Mouse (Mus musculus) retina, embryonic 14.5 days (tissue): ENCODE data around the gene Mvk.

Source experiments
- DNase-seq: peaks from one replicate; pipeline ENCODE4 v3.0.0-alpha.2; 2015; ENCODE audit warnings: low spot score

Mvk gene

GRCm38 (mm10) chr5:114443566-114444367 lies at the start of gene Mvk, which contains the start of gene Mmab:
Gene Mvk (plus strand): TSS chr5:114444269.
Gene Mmab (minus strand): TSS chr5:114444060.
- peak; percentile 99 for DNase-seq

- DNase-seq, result no peak
Observed at GRCm38 (mm10) chr5:114406592-114406991, 37.5 kb upstream of the Mvk start.

- no peak for DNase-seq
Observed at GRCm38 (mm10) chr5:114407269-114407668, 36.8 kb upstream of the Mvk start.

GRCm38 (mm10) chr5:114407810-114408209 lies 36.3 kb upstream of the Mvk start:
- no peak for DNase-seq

GRCm38 (mm10) chr5:114408846-114409245 lies 35.2 kb upstream of the Mvk start:
- DNase-seq, result no peak

GRCm38 (mm10) chr5:114410429-114410828 lies 33.6 kb upstream of the Mvk start:
- no peak for DNase-seq

- DNase-seq, result no peak
Observed at GRCm38 (mm10) chr5:114412361-114412998, 31.6 kb upstream of the Mvk start.

- DNase-seq, result no peak
Observed at GRCm38 (mm10) chr5:114413067-114413735, 30.9 kb upstream of the Mvk start.

GRCm38 (mm10) chr5:114415606-114416005 lies 28.5 kb upstream of the Mvk start:
- no peak for DNase-seq

GRCm38 (mm10) chr5:114416855-114417254 lies 27.2 kb upstream of the Mvk start:
- DNase-seq, result no peak

GRCm38 (mm10) chr5:114418541-114418940 lies 25.5 kb upstream of the Mvk start:
- peak; percentile 63 for DNase-seq

GRCm38 (mm10) chr5:114421561-114422298 lies 22.3 kb upstream of the Mvk start:
- no peak for DNase-seq

- DNase-seq, result no peak
Observed at GRCm38 (mm10) chr5:114422591-114422990, 21.5 kb upstream of the Mvk start.

GRCm38 (mm10) chr5:114423961-114424360 lies 20.1 kb upstream of the Mvk start:
- DNase-seq, result no peak

GRCm38 (mm10) chr5:114426732-114427131 lies 17.3 kb upstream of the Mvk start:
- DNase-seq, result no peak

- no peak for DNase-seq
Observed at GRCm38 (mm10) chr5:114428621-114429020, 15.4 kb upstream of the Mvk start.

- DNase-seq, result no peak
Observed at GRCm38 (mm10) chr5:114429781-114430180, 14.3 kb upstream of the Mvk start.

GRCm38 (mm10) chr5:114434359-114434758 lies 9.7 kb upstream of the Mvk start:
- DNase-seq, result no peak

- DNase-seq, result no peak
Observed at GRCm38 (mm10) chr5:114435588-114435987, 8.5 kb upstream of the Mvk start.

- no peak for DNase-seq
Observed at GRCm38 (mm10) chr5:114444368-114444692, 261 bp downstream of the Mvk start.

- DNase-seq, result no peak
Observed at GRCm38 (mm10) chr5:114449011-114449410, 4.9 kb downstream of the Mvk start.

GRCm38 (mm10) chr5:114456287-114456686 lies 12.2 kb downstream of the Mvk start:
- DNase-seq, result peak; percentile 55
